Mouse (Mus musculus): Measurements from ENCODE around the gene Atxn7l2. TPM values are rescaled to one million over a fixed set of nuclear protein-coding genes. Genes with fewer than 3 reads are reported as not detected.

Gene Atxn7l2
- polyA plus RNA-seq, 1 experiment from 2014 or later: 25.8 TPM

- peaks cover 2% of the 10 kb centered on the region for H3K4me1 ChIP-seq
- H3K9me3 ChIP-seq: no peaks in the 10 kb centered on the region
- WGBS: 86% methylated on average over 3 of the region's 3 CpGs
- H3K27me3 ChIP-seq (replicated peaks; ENCODE audit: low read depth, poor library complexity, severe bottlenecking): peaks cover 47% of the 10 kb centered on the region
- no peak overlapping the region for H3K4me3 ChIP-seq
- DNase-seq (ENCODE audit: low spot score): no peak
- H3K27ac ChIP-seq (replicated peaks): no peak overlapping the region
- H3K36me3 ChIP-seq (replicated peaks): no peaks in the 10 kb centered on the region
Observed at GRCm38 (mm10) chr3:108220661-108221060, 9.9 kb upstream of the Atxn7l2 start.

- no peaks in the 10 kb centered on the region for H3K9me3 ChIP-seq
- H3K4me3 ChIP-seq: no peak overlapping the region
- peaks cover 19% of the 10 kb centered on the region for H3K4me1 ChIP-seq
- no peak overlapping the region for H3K27ac ChIP-seq (replicated peaks)
- DNase-seq (ENCODE audit: low spot score): peak; percentile 58
- no peaks in the 10 kb centered on the region for H3K27me3 ChIP-seq (replicated peaks; ENCODE audit: low read depth, poor library complexity, severe bottlenecking)
- no peaks in the 10 kb centered on the region for H3K36me3 ChIP-seq (replicated peaks)
- 18% methylated on average over 5 of the region's 5 CpGs for WGBS
Observed at GRCm38 (mm10) chr3:108214734-108215133, 4.0 kb upstream of the Atxn7l2 start.

- H3K27ac ChIP-seq (replicated peaks): no peak overlapping the region
- H3K9me3 ChIP-seq: no peaks in the 10 kb centered on the region
- WGBS: 80% methylated on average over 8 of the region's 8 CpGs
- no peak for DNase-seq (ENCODE audit: low spot score)
- no peak overlapping the region for H3K4me3 ChIP-seq
- peaks cover 11% of the 10 kb centered on the region for H3K36me3 ChIP-seq (replicated peaks)
- H3K27me3 ChIP-seq (replicated peaks; ENCODE audit: low read depth, poor library complexity, severe bottlenecking): no peaks in the 10 kb centered on the region
- peaks cover 39% of the 10 kb centered on the region for H3K4me1 ChIP-seq
Observed at GRCm38 (mm10) chr3:108212406-108212805, 1.7 kb upstream of the Atxn7l2 start.

- no peak overlapping the region for H3K4me3 ChIP-seq
- no peak overlapping the region for H3K27ac ChIP-seq (replicated peaks)
- peaks cover 17% of the 10 kb centered on the region for H3K36me3 ChIP-seq (replicated peaks)
- DNase-seq (ENCODE audit: low spot score): no peak
- peaks cover 39% of the 10 kb centered on the region for H3K4me1 ChIP-seq
- 89% methylated on average over 6 of the region's 6 CpGs for WGBS
- no peaks in the 10 kb centered on the region for H3K27me3 ChIP-seq (replicated peaks; ENCODE audit: low read depth, poor library complexity, severe bottlenecking)
- no peaks in the 10 kb centered on the region for H3K9me3 ChIP-seq
Observed at GRCm38 (mm10) chr3:108211845-108212244, 1.1 kb upstream of the Atxn7l2 start.

GRCm38 (mm10) chr3:108209946-108210770, 576 bp downstream of the Atxn7l2 start:
- DNase-seq (ENCODE audit: low spot score): peak; percentile 98
- no peaks in the 10 kb centered on the region for H3K9me3 ChIP-seq
- H3K27ac ChIP-seq (replicated peaks): peak overlapping the region; percentile 99
- WGBS: under 1% methylated on average over 72 of the region's 72 CpGs
- H3K4me1 ChIP-seq: peaks cover 39% of the 10 kb centered on the region
- H3K27me3 ChIP-seq (replicated peaks; ENCODE audit: low read depth, poor library complexity, severe bottlenecking): no peaks in the 10 kb centered on the region
- peak overlapping the region; percentile 74 for H3K4me3 ChIP-seq
- H3K36me3 ChIP-seq (replicated peaks): peaks cover 34% of the 10 kb centered on the region

- H3K9me3 ChIP-seq: no peaks in the 10 kb centered on the region
- no peak for DNase-seq (ENCODE audit: low spot score)
Observed at GRCm38 (mm10) chr3:108209536-108209935, 1.2 kb downstream of the Atxn7l2 start.

GRCm38 (mm10) chr3:108209001-108209400, 1.7 kb downstream of the Atxn7l2 start:
- Histone ChIP-seq H3K9me3 (no peaks in the 10 kb centered on the region), H3K4me1 (peaks cover 42% of the 10 kb centered on the region), H3K4me3 (peak overlapping the region; percentile 74), H3K27me3 (replicated peaks; ENCODE audit: low read depth, poor library complexity, severe bottlenecking) (no peaks in the 10 kb centered on the region), H3K27ac (replicated peaks) (peak overlapping the region; percentile 99), H3K36me3 (replicated peaks) (peaks cover 45% of the 10 kb centered on the region)
- DNase-seq (ENCODE audit: low spot score): no peak
- WGBS: 67% methylated on average over 3 of the region's 3 CpGs

More at GRCm38 (mm10) chr3:108209536-108209935, 1.2 kb downstream of the Atxn7l2 start:
- WGBS: 13% methylated on average over 8 of the region's 8 CpGs
- H3K27me3 ChIP-seq (replicated peaks; ENCODE audit: low read depth, poor library complexity, severe bottlenecking): no peaks in the 10 kb centered on the region
- H3K27ac ChIP-seq (replicated peaks): peak overlapping the region; percentile 99
- H3K4me3 ChIP-seq: peak overlapping the region; percentile 74
- H3K4me1 ChIP-seq: peaks cover 42% of the 10 kb centered on the region
- H3K36me3 ChIP-seq (replicated peaks): peaks cover 40% of the 10 kb centered on the region

GRCm38 (mm10) chr3:108206731-108207375, 3.9 kb downstream of the Atxn7l2 start:
- H3K4me1 ChIP-seq: peaks cover 56% of the 10 kb centered on the region
- no peaks in the 10 kb centered on the region for H3K27me3 ChIP-seq (replicated peaks; ENCODE audit: low read depth, poor library complexity, severe bottlenecking)
- WGBS: 92% methylated on average over 15 of the region's 15 CpGs
- H3K9me3 ChIP-seq: no peaks in the 10 kb centered on the region
- no peak for DNase-seq (ENCODE audit: low spot score)
- H3K36me3 ChIP-seq (replicated peaks): peaks cover 67% of the 10 kb centered on the region
- H3K4me3 ChIP-seq: no peak overlapping the region
- H3K27ac ChIP-seq (replicated peaks): no peak overlapping the region

GRCm38 (mm10) chr3:108205601-108206000, 5.1 kb downstream of the Atxn7l2 start:
- Histone ChIP-seq H3K27me3 (replicated peaks; ENCODE audit: low read depth, poor library complexity, severe bottlenecking) (no peaks in the 10 kb centered on the region), H3K4me3 (no peak overlapping the region), H3K27ac (replicated peaks) (no peak overlapping the region), H3K36me3 (replicated peaks) (peaks cover 70% of the 10 kb centered on the region), H3K9me3 (no peaks in the 10 kb centered on the region), H3K4me1 (peaks cover 57% of the 10 kb centered on the region)
- no peak for DNase-seq (ENCODE audit: low spot score)
- WGBS: 88% methylated on average over 8 of the region's 8 CpGs

- Histone ChIP-seq H3K4me1 (peaks cover 60% of the 10 kb centered on the region), H3K27ac (replicated peaks) (no peak overlapping the region), H3K4me3 (no peak overlapping the region), H3K27me3 (replicated peaks; ENCODE audit: low read depth, poor library complexity, severe bottlenecking) (no peaks in the 10 kb centered on the region), H3K9me3 (no peaks in the 10 kb centered on the region), H3K36me3 (replicated peaks) (peaks cover 70% of the 10 kb centered on the region)
- no peak for DNase-seq (ENCODE audit: low spot score)
- WGBS: 82% methylated on average over 11 of the region's 11 CpGs
Observed at GRCm38 (mm10) chr3:108204470-108204869, 6.3 kb downstream of the Atxn7l2 start.

GRCm38 (mm10) chr3:108203621-108204325, 7.0 kb downstream of the Atxn7l2 start:
- Histone ChIP-seq H3K27me3 (replicated peaks; ENCODE audit: low read depth, poor library complexity, severe bottlenecking) (no peaks in the 10 kb centered on the region), H3K4me1 (peaks cover 53% of the 10 kb centered on the region), H3K9me3 (no peaks in the 10 kb centered on the region), H3K36me3 (replicated peaks) (peaks cover 77% of the 10 kb centered on the region), H3K27ac (replicated peaks) (no peak overlapping the region; the same call in 1 of the 2 replicates), H3K4me3 (no peak overlapping the region)
- DNase-seq (ENCODE audit: low spot score): peak; percentile 84
- WGBS: 83% methylated on average over 11 of the region's 11 CpGs

- H3K27me3 ChIP-seq (replicated peaks; ENCODE audit: low read depth, poor library complexity, severe bottlenecking): no peaks in the 10 kb centered on the region
- H3K36me3 ChIP-seq (replicated peaks): peaks cover 77% of the 10 kb centered on the region
- no peak for DNase-seq (ENCODE audit: low spot score)
- WGBS: 93% methylated on average over 13 of the region's 13 CpGs
- H3K4me1 ChIP-seq: peaks cover 47% of the 10 kb centered on the region
- no peaks in the 10 kb centered on the region for H3K9me3 ChIP-seq
- H3K4me3 ChIP-seq: no peak overlapping the region
- no peak overlapping the region for H3K27ac ChIP-seq (replicated peaks)
Observed at GRCm38 (mm10) chr3:108203212-108203611, 7.5 kb downstream of the Atxn7l2 start.
